Mouse (Mus musculus) thymus, adult 18-20 months (tissue): ENCODE results near the gene Zmym4.

ENCODE experiments used
- DNase-seq, 2 experiments: peaks; one replicate each; pipeline ENCODE4 v3.0.0; 2022; ENCODE audit warnings: mixed read lengths in 2 of 2

Zmym4 gene

DNA sequence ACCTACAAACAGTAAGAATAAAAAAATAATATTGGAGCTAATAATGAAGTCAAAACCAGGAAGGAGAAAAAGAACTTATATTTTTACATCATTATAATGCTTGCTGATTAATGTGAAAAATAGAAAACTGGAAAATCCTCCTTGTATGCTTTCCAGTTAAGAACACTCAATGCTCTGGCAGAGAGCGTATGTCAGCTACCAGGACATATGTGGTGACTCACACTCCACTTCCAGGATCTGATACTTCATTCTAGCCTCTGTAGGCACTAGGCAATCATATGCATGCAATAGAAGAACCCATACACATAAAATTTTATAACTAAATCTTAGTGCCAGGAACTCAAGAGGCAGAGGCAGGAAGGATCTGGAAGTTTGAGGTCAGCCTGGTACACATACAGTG, 40.2 kb downstream of the Zmym4 start:
- no peak for DNase-seq

DNA sequence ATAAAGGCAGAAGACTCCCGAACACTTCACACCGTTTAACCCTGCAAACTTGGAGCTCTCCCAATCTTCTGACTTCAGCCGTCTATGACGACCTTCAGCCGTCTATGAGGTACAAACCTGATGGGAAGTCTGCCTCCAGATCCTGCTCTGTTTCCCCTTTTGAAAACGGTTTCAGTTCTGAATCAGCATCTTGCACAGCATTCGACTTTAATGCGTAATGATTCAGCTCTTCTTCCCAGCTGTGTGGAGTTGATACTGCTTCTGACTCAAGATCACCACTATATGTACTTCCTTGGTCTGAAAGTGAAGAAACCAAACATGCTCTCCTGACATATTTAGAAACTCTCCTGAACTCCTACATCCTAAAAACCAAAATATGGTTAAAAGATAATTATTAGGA, 78.1 kb downstream of the Zmym4 start:
- no peak for DNase-seq

DNA sequence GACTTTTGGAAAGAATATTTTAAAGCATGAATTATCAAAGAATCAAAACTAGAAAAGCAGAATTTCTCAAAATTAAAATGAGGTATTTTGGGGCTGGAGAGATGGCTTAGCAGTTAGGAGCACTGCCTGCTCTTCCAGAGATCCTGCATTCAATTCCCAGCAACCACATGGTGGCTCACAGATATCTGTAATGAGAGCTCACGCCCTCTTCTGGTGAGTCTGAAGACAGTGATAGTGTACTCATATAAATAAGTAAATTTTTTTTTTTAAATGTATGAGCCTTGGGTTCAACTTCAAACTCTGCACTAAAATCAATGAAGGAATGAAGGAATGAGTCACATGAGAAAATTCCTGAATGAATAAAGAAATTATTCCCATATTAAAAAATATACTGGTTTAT, 82.0 kb downstream of the Zmym4 start:
- no peak for DNase-seq

- DNase-seq: no peak
These were observed 84.3 kb downstream of the Zmym4 start for GRCm38 (mm10) chr4:126883602-126884001.

GRCm38 (mm10) chr4:126879560-126880275, 88.2 kb downstream of the Zmym4 start:
- DNase-seq: no peak

GRCm38 (mm10) chr4:126872717-126873116, 95.2 kb downstream of the Zmym4 start:
- DNase-seq: no peak

DNA sequence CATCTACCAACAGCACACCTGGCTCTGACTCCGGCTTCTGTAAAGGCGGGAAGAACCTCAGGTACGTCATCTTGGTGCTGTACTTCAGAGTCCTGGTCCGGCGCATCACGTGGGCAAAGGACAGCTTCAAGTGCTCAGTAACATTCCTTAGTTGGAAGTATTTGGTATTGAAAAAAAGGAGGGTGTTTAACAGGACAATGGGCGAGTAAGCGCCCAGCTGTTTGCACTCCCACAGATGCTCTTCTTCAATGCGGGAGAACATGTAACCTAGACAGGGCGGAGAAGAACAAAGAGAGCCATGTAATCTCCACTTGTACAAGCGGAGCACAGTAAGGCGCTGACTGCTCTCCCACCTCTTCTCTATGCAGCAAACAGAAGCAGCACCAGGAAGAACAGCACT, 99.2 kb downstream of the Zmym4 start:
- DNase-seq: no peak

DNA sequence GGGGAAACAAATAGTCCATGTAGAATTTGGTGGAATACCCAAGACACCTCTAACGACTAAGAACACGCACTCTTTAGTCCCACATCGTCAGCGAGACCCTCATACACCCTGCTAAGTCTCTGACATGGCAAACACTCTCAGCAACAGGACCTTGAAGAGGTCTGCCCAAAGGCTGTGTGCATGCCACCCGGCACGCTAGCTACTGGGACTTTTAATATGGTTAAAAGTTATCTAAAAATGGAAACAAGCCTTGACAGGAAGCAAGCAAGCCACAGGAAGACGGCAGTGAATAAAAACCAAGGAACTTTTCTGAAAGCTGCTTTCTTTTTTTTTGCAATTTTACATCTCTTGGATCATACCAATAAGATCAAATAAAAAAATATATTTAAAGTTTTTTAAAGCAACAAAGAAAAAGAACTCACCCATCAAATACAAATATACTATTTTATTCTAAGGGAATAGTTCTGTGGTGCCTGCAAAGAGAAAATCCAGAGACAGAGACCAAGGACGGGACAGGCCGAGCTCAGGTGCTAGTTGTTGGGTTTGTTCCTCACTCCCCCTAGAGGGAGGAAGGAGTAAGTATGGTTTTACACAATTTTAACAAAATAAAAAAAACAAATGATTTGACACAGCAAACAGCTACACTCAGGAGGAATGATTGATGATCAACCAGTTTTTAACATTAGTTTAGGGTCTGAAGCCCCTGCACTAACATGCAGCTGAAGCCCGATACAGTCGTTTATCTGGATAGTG, 106.2 kb downstream of the Zmym4 start:
- DNase-seq: no peak

DNA sequence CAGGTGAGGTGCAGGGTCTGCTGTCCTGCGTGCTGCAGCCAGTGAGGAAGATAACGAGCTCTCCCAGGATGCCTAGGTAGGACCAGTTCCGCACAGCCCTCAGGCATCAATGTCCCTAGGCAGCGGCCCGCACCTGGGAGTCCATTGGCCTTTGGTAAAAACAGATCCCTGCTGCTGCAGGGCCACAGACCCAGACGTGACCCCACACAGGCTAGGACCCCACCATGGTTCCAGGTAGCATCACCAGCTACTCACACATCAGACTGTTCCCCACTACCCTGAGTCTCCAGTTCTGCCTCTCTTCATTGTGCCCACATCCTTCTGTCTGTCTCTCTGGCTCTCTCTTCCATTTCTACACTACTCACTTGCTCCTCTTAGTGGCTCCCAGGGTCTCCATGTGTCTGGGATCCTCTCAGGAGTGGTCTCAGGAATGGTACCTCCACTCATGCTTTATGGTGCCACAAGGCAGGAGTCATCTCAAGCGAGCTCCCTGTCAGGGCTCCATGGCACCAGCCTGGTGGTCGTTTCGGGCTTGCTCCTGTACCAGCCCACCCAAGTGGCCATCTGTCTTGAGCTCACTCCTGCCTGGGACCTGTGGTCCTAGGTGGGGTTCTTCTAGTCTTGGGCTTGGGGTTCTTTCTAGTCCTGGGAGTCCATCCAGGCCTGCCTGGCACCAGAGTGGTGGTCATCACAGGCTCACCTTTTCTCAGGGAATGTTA, 107.5 kb downstream of the Zmym4 start:
- no peak for DNase-seq

DNA sequence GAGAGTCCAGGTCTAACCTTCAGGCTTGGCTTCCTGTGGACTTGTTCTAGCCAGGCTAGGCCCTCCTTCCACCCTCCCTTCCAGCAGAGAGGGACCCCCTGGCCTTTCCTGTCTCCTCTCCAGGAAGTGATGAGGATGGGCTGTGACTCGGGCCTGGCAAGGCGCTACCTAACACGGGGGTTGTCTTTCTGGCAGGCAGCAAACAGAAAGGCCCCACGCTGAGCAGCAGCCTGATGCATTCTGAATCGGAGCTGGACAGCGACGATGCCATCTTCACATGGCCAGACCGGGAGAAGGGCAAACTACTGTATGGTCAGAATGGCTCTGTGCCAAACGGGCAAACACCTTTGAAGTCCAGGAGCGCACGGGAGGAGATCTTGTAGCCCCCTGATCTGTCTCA, 115.0 kb downstream of the Zmym4 start:
- no peak for DNase-seq

DNA sequence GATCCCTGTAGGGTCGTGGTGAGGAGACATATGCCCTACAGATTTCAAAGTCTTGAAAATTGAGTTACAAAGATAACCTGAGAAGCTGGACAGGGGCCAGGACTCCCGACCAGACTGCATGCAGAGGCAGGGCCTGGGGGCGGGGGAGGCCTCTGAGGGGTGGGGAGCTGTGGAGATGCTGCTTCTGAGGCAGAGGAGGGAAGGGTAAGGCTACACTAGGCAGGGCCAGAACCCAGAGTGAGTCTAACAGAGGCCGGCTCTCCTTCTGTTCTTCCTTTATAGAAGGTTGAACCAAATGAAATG, 117.2 kb downstream of the Zmym4 start:
- DNase-seq: no peak

DNA sequence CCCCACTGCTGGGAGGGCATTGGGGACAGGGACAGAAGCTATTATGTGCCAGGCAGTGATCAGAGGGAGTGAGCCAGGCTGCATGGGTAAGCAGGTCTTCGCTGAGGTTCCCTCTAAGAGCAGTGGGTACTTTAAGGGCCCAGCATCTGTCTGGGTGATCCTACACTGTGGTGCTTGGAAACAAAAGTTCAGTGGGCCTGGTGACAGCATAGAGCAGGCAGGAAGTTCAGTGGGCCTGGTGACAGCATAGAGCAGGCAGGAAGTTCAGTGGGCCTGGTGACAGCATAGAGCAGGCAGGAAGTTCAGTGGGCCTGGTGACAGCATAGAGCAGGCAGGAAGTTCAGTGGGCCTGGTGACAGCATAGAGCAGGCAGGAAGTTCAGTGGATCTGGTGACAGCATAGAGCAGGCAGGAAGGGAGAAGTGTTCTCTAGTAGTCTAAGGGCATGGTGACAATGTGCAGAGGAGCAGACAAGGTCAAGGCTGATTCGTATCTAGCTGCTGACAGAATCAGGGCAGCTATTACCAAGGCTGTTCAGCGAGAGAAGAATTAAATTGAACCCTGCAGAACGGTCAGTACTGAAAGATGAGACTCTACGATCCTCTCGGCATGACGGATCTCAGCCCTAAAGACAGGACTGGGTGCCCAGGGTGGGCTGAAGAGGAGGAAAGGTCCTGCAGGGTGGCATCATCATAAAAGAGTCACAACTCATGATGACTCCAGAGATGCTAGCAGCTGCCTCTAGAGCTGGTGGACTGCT, 117.7 kb downstream of the Zmym4 start:
- DNase-seq: peak in 1 of 2 experiments; percentile 19

GRCm38 (mm10) chr4:126846971-126847370, 121.0 kb downstream of the Zmym4 start:
- DNase-seq: no peak

- DNase-seq: no peak
These were observed 122.3 kb downstream of the Zmym4 start for GRCm38 (mm10) chr4:126845664-126846063.

DNA sequence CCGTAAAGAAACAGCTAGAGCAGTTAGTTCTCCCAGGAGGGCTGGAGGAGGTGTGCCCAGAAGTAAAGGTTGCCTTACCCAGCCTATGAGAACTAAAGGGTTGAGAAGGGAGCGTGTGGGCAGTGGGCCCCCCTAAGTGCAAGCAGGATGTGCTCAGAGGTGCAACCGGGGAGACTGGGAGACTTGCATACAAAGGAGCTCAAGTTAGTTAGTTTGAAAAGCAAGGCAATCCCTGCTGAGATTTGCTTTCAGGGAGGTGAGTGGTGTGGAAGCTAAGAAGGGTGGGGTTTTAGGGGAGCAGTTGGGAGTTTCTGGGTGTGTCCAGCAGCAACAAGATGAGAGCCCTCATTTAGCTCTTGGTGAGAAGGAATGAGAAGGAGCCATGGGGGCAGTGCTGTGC, 125.0 kb downstream of the Zmym4 start:
- no peak for DNase-seq

DNA sequence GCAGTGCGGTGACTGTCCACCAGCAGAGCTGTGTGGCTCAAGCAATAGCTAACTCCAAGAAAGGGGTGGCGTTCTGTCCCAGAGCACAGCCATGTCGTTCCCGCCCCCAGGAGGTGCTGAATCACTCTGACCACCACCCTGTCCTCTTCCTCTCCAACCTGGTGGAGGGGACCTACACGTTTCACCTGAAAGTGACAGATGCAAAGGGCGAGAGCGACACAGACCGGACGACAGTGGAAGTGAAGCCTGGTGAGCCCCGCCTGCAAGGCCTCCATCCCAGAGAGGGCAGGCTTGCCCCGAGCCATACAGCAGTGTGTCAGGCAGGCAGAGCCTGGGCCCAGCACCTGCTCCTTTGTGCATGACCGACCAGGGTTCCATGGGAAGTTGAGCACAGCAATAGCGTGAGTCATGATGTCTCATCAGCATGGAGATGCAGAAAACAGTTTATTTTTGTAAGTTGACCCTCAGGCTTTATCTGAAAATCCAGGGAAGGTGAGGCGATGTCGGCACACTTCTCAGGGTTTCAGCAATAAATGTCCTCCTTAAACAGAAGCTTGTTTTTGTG, 126.9 kb downstream of the Zmym4 start:
- no peak for DNase-seq

GRCm38 (mm10) chr4:126839873-126840272, 128.1 kb downstream of the Zmym4 start:
- DNase-seq: peak; percentile 29 to 40

GRCm38 (mm10) chr4:126838799-126839198, 129.1 kb downstream of the Zmym4 start:
- DNase-seq: no peak

DNA sequence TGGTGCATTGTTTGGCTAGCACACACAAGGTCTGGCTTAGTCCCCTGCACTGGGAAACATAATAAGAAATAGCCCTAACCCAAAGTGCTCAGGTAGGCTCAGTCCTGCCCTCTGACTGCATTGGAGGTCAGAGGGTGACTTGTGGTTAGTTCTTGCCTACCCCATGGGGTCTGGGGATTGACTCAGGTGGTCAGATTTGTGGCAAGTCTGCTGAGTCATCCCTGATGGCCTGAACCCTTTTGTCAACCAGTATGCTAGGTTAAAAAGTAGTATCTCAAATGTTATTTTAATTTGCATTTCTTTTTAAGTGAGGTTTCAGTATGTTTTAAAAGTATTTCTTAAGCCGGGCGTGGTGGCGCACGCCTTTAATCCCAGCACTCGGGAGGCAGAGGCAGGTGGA, 136.8 kb downstream of the Zmym4 start:
- DNase-seq: no peak

GRCm38 (mm10) chr4:126823917-126824316, 144.0 kb downstream of the Zmym4 start:
- no peak for DNase-seq

GRCm38 (mm10) chr4:126822891-126823882, 144.7 kb downstream of the Zmym4 start:
- no peak for DNase-seq

GRCm38 (mm10) chr4:126814854-126815253, 153.1 kb downstream of the Zmym4 start:
- DNase-seq: no peak
